Mouse (Mus musculus) myocyte (in vitro differentiated cells): ENCODE measurements at regions not wholly inside any gene's neighbourhood (a gene's known extent, or its start where the extent isn't known, plus 50 kb on each side); places are given as distances from the start of the nearest gene placed in this dataset.

Experiments
- MAX ChIP-seq: IDR thresholded peaks from one replicate; pipeline ENCODE4 v1.6.1; 2011; ENCODE audit warnings: low read depth, mild to moderate bottlenecking, control low read depth
- MYOD1 ChIP-seq, 3 experiments: IDR thresholded peaks; one replicate each; pipeline ENCODE4 v1.6.1; 2011; ENCODE audit warnings: control low read depth in 2 of 3, low read depth in 2 of 3, mild to moderate bottlenecking in 2 of 3, moderate library complexity in 1 of 3; ENCODE audit not compliant: insufficient read length in 2 of 3, control insufficient read depth in 1 of 3
- MYOG ChIP-seq, 3 experiments: IDR thresholded peaks; one replicate each; pipeline ENCODE4 v1.6.1; 2011; ENCODE audit warnings: control low read depth in 2 of 3, low read depth in 2 of 3, mild to moderate bottlenecking in 2 of 3; ENCODE audit not compliant: insufficient read length in 2 of 3, control insufficient read depth in 1 of 3, insufficient read depth in 1 of 3
- POLR2A ChIP-seq: IDR thresholded peaks from one replicate; pipeline ENCODE4 v1.6.1; 2011; ENCODE audit warnings: low read depth, mild to moderate bottlenecking, control low read depth, moderate library complexity; ENCODE audit not compliant: insufficient read length
- POLR2AphosphoS2 ChIP-seq: IDR thresholded peaks from one replicate; pipeline ENCODE4 v1.6.1; 2011; ENCODE audit warnings: low read depth, control low read depth; ENCODE audit not compliant: insufficient read length
- SRF ChIP-seq: IDR thresholded peaks from one replicate; pipeline ENCODE4 v1.6.1; 2011; ENCODE audit warnings: low read depth; ENCODE audit not compliant: control insufficient read depth, insufficient read length
- TCF12 ChIP-seq: IDR thresholded peaks from one replicate; pipeline ENCODE4 v1.6.1; 2011; ENCODE audit warnings: mild to moderate bottlenecking, control low read depth; ENCODE audit not compliant: poor library complexity, insufficient read depth, severe bottlenecking
- USF1 ChIP-seq: IDR thresholded peaks from one replicate; pipeline ENCODE4 v1.6.1; 2011; ENCODE audit warnings: low read depth, mild to moderate bottlenecking, control low read depth, moderate library complexity

DNA sequence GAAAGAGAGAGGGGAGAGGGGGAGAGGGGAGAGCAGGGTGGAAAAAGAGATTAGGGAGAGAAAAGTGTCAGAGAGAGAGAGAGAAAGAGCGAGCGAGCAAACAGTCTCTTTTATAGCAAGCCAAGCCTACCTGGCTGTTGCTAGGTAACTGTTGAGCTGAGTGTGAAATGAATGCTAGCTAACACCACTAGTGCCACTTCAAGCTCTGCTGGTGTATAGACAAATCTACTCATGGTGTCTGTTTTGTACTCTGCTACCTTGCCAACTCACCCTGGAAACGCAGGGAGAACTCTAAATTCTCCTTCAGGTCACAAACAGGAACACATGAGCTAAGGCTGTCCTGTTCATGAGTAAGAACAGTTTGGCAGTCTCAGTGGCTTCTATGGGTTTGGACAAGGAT is 334.7 kb downstream of the Bmper start:
- no peak for TF ChIP-seq POLR2A
- TF ChIP-seq USF1, result no peak
- no peak for TF ChIP-seq MAX
- TF ChIP-seq POLR2AphosphoS2, result no peak
- TF ChIP-seq MYOG (IDR thresholded peaks at IDR 0.05; ENCODE audit: control insufficient read depth in 1 of 3, insufficient read depth in 1 of 3, insufficient read length in 2 of 3, low read depth in 2 of 3), result no peak
- TF ChIP-seq MYOD1 (IDR thresholded peaks at IDR 0.05; ENCODE audit: control insufficient read depth in 1 of 3, insufficient read length in 2 of 3, low read depth in 2 of 3), result no peak
- TF ChIP-seq SRF, result no peak
- TF ChIP-seq TCF12, result no peak
